Mouse (Mus musculus) CD8-positive naive resting alpha-beta T cell, adult 2 months (primary cell): ENCODE measurements at regions not wholly inside any gene's neighbourhood (a gene's known extent, or its start where the extent isn't known, plus 50 kb on each side); places are given as distances from the start of the nearest gene placed in this dataset.
"Not testable (repeated sequence)": the region's sequence is repeated elsewhere in the genome, so short reads cannot be mapped to it uniquely, and the experiment has no call there.

Source experiments
- DNase-seq, 2 experiments: peaks; one replicate each; pipeline ENCODE4 v3.0.0; 2022; ENCODE audit warnings: low read depth in 2 of 2, low spot score in 2 of 2

- DNase-seq: no peak
These were observed 119.8 kb upstream of the Dyrk2 start for GRCm38 (mm10) chr10:118989812-118990211.

GRCm38 (mm10) chr10:118988249-118988648 lies 118.2 kb upstream of the Dyrk2 start:
- no peak for DNase-seq

GRCm38 (mm10) chr10:118984580-118984979 lies 114.6 kb upstream of the Dyrk2 start:
- DNase-seq: no peak

GRCm38 (mm10) chr10:118981446-118981845 lies 111.4 kb upstream of the Dyrk2 start:
- no peak for DNase-seq

GRCm38 (mm10) chr10:118979339-118979738 lies 109.3 kb upstream of the Dyrk2 start:
- no peak for DNase-seq

GRCm38 (mm10) chr10:118978181-118978743 lies 108.3 kb upstream of the Dyrk2 start:
- peak in 1 of 2 experiments; percentile 40 for DNase-seq

GRCm38 (mm10) chr10:118976447-118976846 lies 106.4 kb upstream of the Dyrk2 start:
- DNase-seq: no peak

- no peak for DNase-seq
These were observed 105.8 kb upstream of the Dyrk2 start for GRCm38 (mm10) chr10:118975772-118976171.

- DNase-seq: no peak
These were observed 103.3 kb upstream of the Dyrk2 start for GRCm38 (mm10) chr10:118973324-118973723.

- DNase-seq: no peak
These were observed 102.6 kb upstream of the Dyrk2 start for GRCm38 (mm10) chr10:118972626-118973025.

- DNase-seq: no peak
These were observed 100.6 kb upstream of the Dyrk2 start for GRCm38 (mm10) chr10:118970457-118971175.

- DNase-seq: no peak
These were observed 91.7 kb upstream of the Dyrk2 start for GRCm38 (mm10) chr10:118961713-118962181.

- DNase-seq: no peak
These were observed 90.1 kb upstream of the Dyrk2 start for GRCm38 (mm10) chr10:118960076-118960475.

- no peak for DNase-seq
These were observed 89.6 kb upstream of the Dyrk2 start for GRCm38 (mm10) chr10:118959623-118960022.

GRCm38 (mm10) chr10:118956352-118956751 lies 86.3 kb upstream of the Dyrk2 start:
- DNase-seq: no peak

- DNase-seq: no peak
These were observed 83.4 kb upstream of the Dyrk2 start for GRCm38 (mm10) chr10:118953440-118953839.

GRCm38 (mm10) chr10:118952756-118953155 lies 82.7 kb upstream of the Dyrk2 start:
- no peak for DNase-seq

GRCm38 (mm10) chr10:118947724-118948123 lies 77.7 kb upstream of the Dyrk2 start:
- DNase-seq: no peak

- no peak for DNase-seq
These were observed 77.1 kb upstream of the Dyrk2 start for GRCm38 (mm10) chr10:118947016-118947674.

- no peak for DNase-seq
These were observed 57.3 kb upstream of the Dyrk2 start for GRCm38 (mm10) chr10:118927316-118927715.

GRCm38 (mm10) chr10:118923473-118924185 lies 53.6 kb upstream of the Dyrk2 start:
- no peak for DNase-seq

- DNase-seq: not testable (repeated sequence)
These were observed 52.1 kb upstream of the Dyrk2 start for GRCm38 (mm10) chr10:118922120-118922519.
